Mouse (Mus musculus) midbrain, postnatal 0 days (tissue): ENCODE measurements around the gene Twistnb. TPM values are rescaled to one million over a fixed set of nuclear protein-coding genes. Genes with fewer than 3 reads are reported as not detected.
A peak's percentile ranks its signal among the peaks of the same experiment; 100 is the strongest.

Experiments used
- ATAC-seq: fragments of 200-750 bp; cut with Nextera tagmentation; 2 replicates; pipeline ENCODE4 v1.8.0; 2017; ENCODE audit warnings: moderate number of reproducible peaks, mild to moderate bottlenecking, moderate TSS enrichment, moderate library complexity; ENCODE audit not compliant: low FRiP score
- DNase-seq: peaks from one replicate; pipeline ENCODE4 v3.0.0-alpha.2; 2015; ENCODE audit warnings: low spot score
- H3K27ac ChIP-seq: fragments of 300-500 bp; sonication (generic); 2 replicates; pipeline ENCODE4 v1.5.1; 2014; ENCODE audit warnings: low read depth, mild to moderate bottlenecking, low read length, mixed read lengths
- H3K27me3 ChIP-seq: fragments of 300-500 bp; sonication (generic); 2 replicates; pipeline ENCODE4 v1.6.1; 2014; ENCODE audit warnings: low read length, control low read depth, mixed read lengths; ENCODE audit not compliant: insufficient read depth
- H3K36me3 ChIP-seq: fragments of 300-500 bp; sonication (generic); 2 replicates; pipeline ENCODE4 v1.6.1; 2014; ENCODE audit warnings: low read length, control low read depth, mixed read lengths; ENCODE audit not compliant: insufficient read depth
- H3K4me1 ChIP-seq: fragments of 300-500 bp; sonication (generic); 2 replicates; pipeline ENCODE4 v1.6.1; 2014; ENCODE audit warnings: mild to moderate bottlenecking, control low read depth, antibody characterized with exemption, low read length, mixed read lengths; ENCODE audit not compliant: insufficient read depth
- H3K4me2 ChIP-seq: fragments of 300-500 bp; sonication (generic); 2 replicates; pipeline ENCODE4 v1.6.1; 2014; ENCODE audit warnings: low read depth, mild to moderate bottlenecking, low read length, mixed read lengths; ENCODE audit not compliant: poor library complexity, severe bottlenecking
- H3K4me3 ChIP-seq: fragments of 300-500 bp; sonication (generic); 2 replicates; pipeline ENCODE4 v1.5.1; 2014; ENCODE audit warnings: low read depth, mild to moderate bottlenecking, low read length, moderate library complexity
- H3K9ac ChIP-seq: fragments of 300-500 bp; sonication (generic); replicated peaks from 2 replicates; pipeline ENCODE4 v1.6.1; 2014; ENCODE audit warnings: mild to moderate bottlenecking, low read length, moderate library complexity, mixed read lengths; ENCODE audit not compliant: poor library complexity, severe bottlenecking
- H3K9me3 ChIP-seq: fragments of 300-500 bp; sonication (generic); 2 replicates; pipeline ENCODE4 v1.6.1; 2016; ENCODE audit warnings: low read length, control low read depth
- CTCF ChIP-seq: IDR thresholded peaks from 2 replicates; pipeline ENCODE4 v1.5.1; 2016; ENCODE audit warnings: antibody characterized with exemption, mild to moderate bottlenecking
- WGBS: fragments of 180-500 bp; shearing (Covaris S2); extraction: QIAGEN DNeasy Blood & Tissue Kit; methylation state at CpG from one replicate; pipeline ENCODE4 v1.1.7; 2014; 5-methylcytosine and 5-hydroxymethylcytosine counted together
- polyA plus RNA-seq: library from polyadenylated mRNA; unstranded; fragments of >200 nt; fragmentation: Nextera tagmentation; extraction: Ambion mirVana; gene quantifications from 2 replicates; pipeline ENCODE4 v1.2.1, GENCODE M21; 2015
- total RNA-seq: library from RNA; depleted of rRNA; stranded (reverse); fragments of >200 nt; gene quantifications from 2 replicates; pipeline ENCODE4 v1.2.3, GENCODE M21; 2014

The Twistnb gene
- total and polyA plus RNA-seq, 2 experiments from 2014 or later: 14.6 to 65.9 TPM

- Histone ChIP-seq H3K4me2 (no peak overlapping the region), H3K36me3 (no peaks in the 10 kb centered on the region), H3K4me3 (no peak overlapping the region), H3K4me1 (no peaks in the 10 kb centered on the region), H3K9me3 (no peaks in the 10 kb centered on the region), H3K9ac (no peak overlapping the region), H3K27ac (no peak overlapping the region), H3K27me3 (no peaks in the 10 kb centered on the region)
- WGBS: 22% methylated on average over 5 of the region's 5 CpGs
- no peak for TF ChIP-seq CTCF
- no peak for DNase-seq
- ATAC-seq: no peak
Measured at GRCm38 (mm10) chr12:33404996-33405395, 24.4 kb upstream of the Twistnb start.

GRCm38 (mm10) chr12:33405398-33406026 is 23.9 kb upstream of the Twistnb start:
- Histone ChIP-seq H3K27ac (no peak overlapping the region), H3K9ac (no peak overlapping the region), H3K27me3 (no peaks in the 10 kb centered on the region), H3K4me1 (no peaks in the 10 kb centered on the region), H3K9me3 (no peaks in the 10 kb centered on the region), H3K4me2 (no peak overlapping the region), H3K36me3 (no peaks in the 10 kb centered on the region), H3K4me3 (no peak overlapping the region)
- WGBS: 32% methylated on average over 6 of the region's 6 CpGs
- ATAC-seq: 0 out of 2 replicates have a peak, but pooled peaks have one; percentile 52
- DNase-seq: no peak
- TF ChIP-seq CTCF: no peak

- no peak overlapping the region for H3K9ac ChIP-seq
- no peak overlapping the region for H3K27ac ChIP-seq
- no peaks in the 10 kb centered on the region for H3K27me3 ChIP-seq
- H3K4me1 ChIP-seq: no peaks in the 10 kb centered on the region
- no peaks in the 10 kb centered on the region for H3K9me3 ChIP-seq
- WGBS: 49% methylated on average over 6 of the region's 6 CpGs
- no peaks in the 10 kb centered on the region for H3K36me3 ChIP-seq
- no peak overlapping the region for H3K4me2 ChIP-seq
- no peak for ATAC-seq
- DNase-seq: peak; percentile 35
- H3K4me3 ChIP-seq: no peak overlapping the region
- peak; percentile 77 for TF ChIP-seq CTCF
Measured at GRCm38 (mm10) chr12:33411580-33412151, 17.8 kb upstream of the Twistnb start.

GRCm38 (mm10) chr12:33424329-33424728 is 5.1 kb upstream of the Twistnb start:
- no peaks in the 10 kb centered on the region for H3K36me3 ChIP-seq
- ATAC-seq (peak; percentile 66; the same call in 1 of the 2 replicates), DNase-seq (peak; percentile 80)
- H3K27ac ChIP-seq: no peak overlapping the region
- no peak overlapping the region for H3K4me2 ChIP-seq
- no peak overlapping the region for H3K4me3 ChIP-seq
- no peaks in the 10 kb centered on the region for H3K4me1 ChIP-seq
- H3K9ac ChIP-seq: no peak overlapping the region
- no peaks in the 10 kb centered on the region for H3K9me3 ChIP-seq
- peaks cover 10% of the 10 kb centered on the region for H3K27me3 ChIP-seq
- WGBS: 29% methylated on average over 3 of the region's 3 CpGs
- TF ChIP-seq CTCF: peak; percentile 91

GRCm38 (mm10) chr12:33427293-33427692 is 2.1 kb upstream of the Twistnb start:
- Histone ChIP-seq H3K9ac (no peak overlapping the region), H3K4me1 (no peaks in the 10 kb centered on the region), H3K4me2 (no peak overlapping the region), H3K9me3 (no peaks in the 10 kb centered on the region), H3K36me3 (no peaks in the 10 kb centered on the region), H3K27ac (no peak overlapping the region), H3K27me3 (peaks cover 10% of the 10 kb centered on the region), H3K4me3 (no peak overlapping the region)
- no peak for DNase-seq
- TF ChIP-seq CTCF: no peak
- WGBS: 26% methylated on average over 3 of the region's 3 CpGs
- no peak for ATAC-seq

GRCm38 (mm10) chr12:33427726-33428125 is 1.7 kb upstream of the Twistnb start:
- Histone ChIP-seq H3K27me3 (peaks cover 10% of the 10 kb centered on the region), H3K4me1 (no peaks in the 10 kb centered on the region), H3K9me3 (no peaks in the 10 kb centered on the region), H3K4me3 (no peak overlapping the region), H3K9ac (no peak overlapping the region), H3K36me3 (no peaks in the 10 kb centered on the region), H3K27ac (no peak overlapping the region), H3K4me2 (no peak overlapping the region)
- ATAC-seq (no peak), DNase-seq (no peak)
- TF ChIP-seq CTCF: no peak
- 76% methylated on average over 2 of the region's 2 CpGs for WGBS
